Mouse (Mus musculus): ENCODE measurements around the gene Taf1d. TPM values are rescaled to one million over a fixed set of nuclear protein-coding genes. Genes with fewer than 3 reads are reported as not detected.
"Not testable (repeated sequence)": the region's sequence is repeated elsewhere in the genome, so short reads cannot be mapped to it uniquely, and the experiment has no call there.

The Taf1d gene
- polyA plus RNA-seq, 1 experiment from 2014 or later = 34.9 TPM

DNA sequence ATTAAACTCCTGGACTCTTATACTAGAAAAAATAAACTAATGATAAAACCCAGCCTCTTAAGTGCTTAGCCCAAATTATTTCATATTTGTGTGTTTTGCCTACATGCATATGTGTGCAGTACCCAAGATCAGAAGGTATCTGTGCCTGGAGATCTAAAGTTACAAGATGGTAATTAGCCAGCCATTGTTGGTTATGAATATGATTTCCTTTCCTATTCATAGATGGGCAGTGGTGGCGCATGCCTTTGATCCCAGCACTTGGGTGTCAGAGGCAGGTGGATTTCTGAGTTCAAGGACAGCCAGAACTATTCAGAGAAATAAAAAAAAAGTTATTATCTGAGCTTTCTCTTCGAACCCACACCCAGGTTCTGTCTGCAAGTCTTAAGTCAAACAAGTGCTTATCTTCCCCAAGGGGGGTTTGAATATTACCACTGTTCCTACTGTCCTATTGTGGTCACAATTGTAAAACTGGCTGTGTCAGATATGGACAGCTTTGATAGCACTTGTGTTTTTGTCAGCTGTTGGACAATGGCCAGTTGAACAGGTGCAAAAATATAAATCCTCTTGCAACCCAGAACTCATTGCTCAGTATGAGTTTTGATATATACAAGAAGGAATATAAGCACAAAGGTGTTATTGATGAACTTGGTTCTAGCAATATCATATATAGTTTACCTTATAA lies 6.2 kb downstream of the Taf1d start:
- H3K27ac ChIP-seq (ENCODE audit: low read length) = no peak overlapping the region
- 91% methylated on average over 2 of the region's 2 CpGs for WGBS
- peaks cover 44% of the 10 kb centered on the region for H3K36me3 ChIP-seq (ENCODE audit: insufficient read depth, low read length)
- no peaks in the 10 kb centered on the region for H3K27me3 ChIP-seq (replicated peaks; ENCODE audit: insufficient read depth, low read length)
- H3K9me3 ChIP-seq (ENCODE audit: low read length) = no peaks in the 10 kb centered on the region
- no peak overlapping the region for H3K4me2 ChIP-seq (replicated peaks; ENCODE audit: low read depth, low read length)
- H3K4me1 ChIP-seq (ENCODE audit: insufficient read depth, low read depth, low read length) = peaks cover 8% of the 10 kb centered on the region
- ATAC-seq (no peak), DNase-seq (ENCODE audit: low spot score) (no peak)
- no peak overlapping the region for H3K4me3 ChIP-seq (ENCODE audit: low read depth, low read length)
- no peak for TF ChIP-seq CTCF (IDR thresholded peaks at IDR 0.05)
- no peak overlapping the region for H3K9ac ChIP-seq (replicated peaks; ENCODE audit: low read depth)

DNA sequence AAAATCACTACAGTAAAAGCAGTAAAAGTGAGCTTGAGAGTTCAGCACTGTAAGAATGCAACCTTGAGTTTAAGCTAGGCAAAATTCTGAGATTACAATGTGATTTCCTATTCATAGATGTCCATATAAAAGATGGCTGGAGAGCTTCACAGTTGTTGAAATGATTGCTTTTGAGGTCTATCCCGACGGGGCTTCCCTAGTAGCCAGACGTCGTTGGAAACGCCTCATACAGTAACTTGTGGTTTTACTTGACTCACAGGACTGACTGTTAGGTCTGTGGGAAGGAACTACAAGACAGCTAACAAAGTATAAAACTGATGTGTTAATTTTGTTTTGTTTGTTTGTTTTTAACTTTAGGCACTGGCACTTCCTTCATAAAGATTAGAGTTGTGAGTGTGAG lies 7.6 kb downstream of the Taf1d start:
- Histone ChIP-seq H3K4me2 (replicated peaks; ENCODE audit: low read depth, low read length) (no peak overlapping the region), H3K4me3 (ENCODE audit: low read depth, low read length) (no peak overlapping the region), H3K27ac (ENCODE audit: low read length) (no peak overlapping the region), H3K4me1 (ENCODE audit: insufficient read depth, low read depth, low read length) (peaks cover 5% of the 10 kb centered on the region), H3K27me3 (replicated peaks; ENCODE audit: insufficient read depth, low read length) (no peaks in the 10 kb centered on the region), H3K9me3 (ENCODE audit: low read length) (no peaks in the 10 kb centered on the region), H3K36me3 (ENCODE audit: insufficient read depth, low read length) (peaks cover 49% of the 10 kb centered on the region), H3K9ac (replicated peaks; ENCODE audit: low read depth) (no peak overlapping the region)
- DNase-seq (ENCODE audit: low spot score) (no peak), ATAC-seq (no peak)
- no peak for TF ChIP-seq CTCF (IDR thresholded peaks at IDR 0.05)
- TF ChIP-seq EP300 (IDR thresholded peaks at IDR 0.05) = no peak
- WGBS = 81% methylated on average over 5 of the region's 5 CpGs

- Histone ChIP-seq H3K9me3 (ENCODE audit: low read length) (no peaks in the 10 kb centered on the region), H3K27ac (ENCODE audit: low read length) (no peak overlapping the region), H3K4me2 (replicated peaks; ENCODE audit: low read depth, low read length) (no peak overlapping the region), H3K27me3 (replicated peaks; ENCODE audit: insufficient read depth, low read length) (no peaks in the 10 kb centered on the region), H3K4me3 (ENCODE audit: low read depth, low read length) (no peak overlapping the region), H3K36me3 (ENCODE audit: insufficient read depth, low read length) (peaks cover 39% of the 10 kb centered on the region), H3K9ac (replicated peaks; ENCODE audit: low read depth) (no peak overlapping the region), H3K4me1 (ENCODE audit: insufficient read depth, low read depth, low read length) (no peaks in the 10 kb centered on the region)
- ATAC-seq = no peak
- WGBS = 98% methylated on average over 1 of the region's 1 CpGs
- no peak for DNase-seq (ENCODE audit: low spot score)
- TF ChIP-seq EP300 (IDR thresholded peaks at IDR 0.05) = no peak
- TF ChIP-seq CTCF (IDR thresholded peaks at IDR 0.05) = no peak
These were observed 8.6 kb downstream of the Taf1d start for GRCm38 (mm10) chr9:15314619-15315018.

DNA sequence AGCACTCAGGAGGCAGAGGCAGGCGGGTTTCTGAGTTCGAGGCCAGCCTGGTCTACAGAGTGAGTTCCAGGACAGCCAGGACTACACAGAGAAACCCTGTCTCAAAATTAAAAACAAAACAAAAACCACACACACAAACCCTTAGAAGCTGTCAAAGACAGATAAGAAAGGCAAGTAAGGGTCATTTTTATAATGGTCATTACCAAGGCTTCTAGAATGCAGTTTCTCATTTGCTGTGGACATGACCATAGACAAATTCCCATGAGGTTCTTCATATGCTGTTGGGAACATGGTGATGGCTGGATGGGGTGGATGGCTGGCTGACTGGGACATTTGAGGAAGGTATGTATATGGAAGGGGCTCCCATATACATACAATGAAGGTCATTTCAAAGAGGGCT lies 10.3 kb downstream of the Taf1d start:
- H3K4me1 ChIP-seq (ENCODE audit: insufficient read depth, low read depth, low read length); H3K4me3 ChIP-seq (ENCODE audit: low read depth, low read length); H3K27ac ChIP-seq (ENCODE audit: low read length); H3K27me3 ChIP-seq (replicated peaks; ENCODE audit: insufficient read depth, low read length); H3K9ac ChIP-seq (replicated peaks; ENCODE audit: low read depth); DNase-seq (ENCODE audit: low spot score); ATAC-seq; H3K9me3 ChIP-seq (ENCODE audit: low read length); H3K4me2 ChIP-seq (replicated peaks; ENCODE audit: low read depth, low read length): not testable (repeated sequence)
- WGBS = 100% methylated on average over 1 of the region's 2 CpGs
- H3K36me3 ChIP-seq (ENCODE audit: insufficient read depth, low read length) = peaks cover 40% of the 10 kb centered on the region

DNA sequence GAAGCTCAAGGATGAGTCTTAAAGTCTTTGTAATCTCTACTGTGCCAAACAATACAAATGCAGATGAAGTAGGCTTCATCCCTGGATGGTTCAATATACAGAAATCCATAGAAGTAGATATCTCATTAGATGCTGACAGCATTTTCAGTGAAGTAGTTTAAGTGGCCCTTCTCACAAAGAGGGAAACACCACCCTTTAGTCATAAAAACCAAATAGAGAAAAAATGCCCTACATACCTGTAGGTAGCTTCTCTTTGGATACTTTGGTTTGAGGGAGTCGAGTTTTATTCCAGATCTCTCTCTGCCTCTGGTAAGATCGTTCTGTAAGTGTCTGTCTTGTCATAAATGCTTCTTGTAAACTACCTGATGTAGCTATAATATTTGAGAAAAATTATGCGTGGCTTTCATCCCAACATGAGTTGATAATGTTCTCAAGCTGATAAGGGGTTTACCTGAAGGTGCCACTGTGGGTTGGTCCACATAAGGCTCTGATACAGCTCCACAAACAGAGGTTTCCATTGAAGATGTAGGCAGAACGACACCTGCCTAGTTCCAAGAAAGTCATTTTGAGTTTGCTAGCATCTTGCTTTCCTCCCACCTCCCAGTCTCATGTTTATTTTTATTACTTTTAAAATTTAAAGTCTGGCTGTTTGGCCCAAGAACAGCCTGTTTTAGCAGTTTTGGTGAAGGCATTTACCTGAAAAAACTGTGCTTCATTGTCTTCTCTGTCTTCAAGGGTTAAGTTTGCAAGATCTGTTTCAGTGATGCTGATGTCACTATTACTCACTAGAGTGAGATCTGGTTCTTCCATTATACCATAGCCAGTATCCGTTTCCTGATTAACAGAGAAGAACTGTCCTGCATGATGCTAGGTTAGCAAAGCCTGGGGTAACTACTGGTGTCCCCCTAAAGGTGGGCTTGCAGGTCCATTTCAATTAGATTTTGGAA lies 11.5 kb downstream of the Taf1d start:
- Histone ChIP-seq H3K27me3 (replicated peaks; ENCODE audit: insufficient read depth, low read length) (no peaks in the 10 kb centered on the region), H3K4me1 (ENCODE audit: insufficient read depth, low read depth, low read length) (no peaks in the 10 kb centered on the region), H3K9ac (replicated peaks; ENCODE audit: low read depth) (no peak overlapping the region), H3K36me3 (ENCODE audit: insufficient read depth, low read length) (peaks cover 43% of the 10 kb centered on the region), H3K4me3 (ENCODE audit: low read depth, low read length) (no peak overlapping the region), H3K4me2 (replicated peaks; ENCODE audit: low read depth, low read length) (no peak overlapping the region), H3K9me3 (ENCODE audit: low read length) (no peaks in the 10 kb centered on the region), H3K27ac (ENCODE audit: low read length) (no peak overlapping the region)
- ATAC-seq (no peak), DNase-seq (ENCODE audit: low spot score) (no peak)
- TF ChIP-seq EP300 (IDR thresholded peaks at IDR 0.05) (no peak), CTCF (IDR thresholded peaks at IDR 0.05) (no peak)
- WGBS = 50% methylated on average over 5 of the region's 5 CpGs

GRCm38 (mm10) chr9:15318170-15318742 lies 12.2 kb downstream of the Taf1d start:
- Histone ChIP-seq H3K9ac (replicated peaks; ENCODE audit: low read depth) (no peak overlapping the region), H3K4me3 (ENCODE audit: low read depth, low read length) (no peak overlapping the region), H3K4me1 (ENCODE audit: insufficient read depth, low read depth, low read length) (no peaks in the 10 kb centered on the region), H3K36me3 (ENCODE audit: insufficient read depth, low read length) (peaks cover 40% of the 10 kb centered on the region; the same call in 1 of the 2 replicates), H3K4me2 (replicated peaks; ENCODE audit: low read depth, low read length) (no peak overlapping the region), H3K27me3 (replicated peaks; ENCODE audit: insufficient read depth, low read length) (no peaks in the 10 kb centered on the region), H3K9me3 (ENCODE audit: low read length) (no peaks in the 10 kb centered on the region), H3K27ac (ENCODE audit: low read length) (no peak overlapping the region)
- DNase-seq (ENCODE audit: low spot score) (no peak), ATAC-seq (no peak)
- no peak for TF ChIP-seq CTCF (IDR thresholded peaks at IDR 0.05)
- no peak for TF ChIP-seq EP300 (IDR thresholded peaks at IDR 0.05)
- 78% methylated on average over 2 of the region's 2 CpGs for WGBS

Data from lung, postnatal 0 days (tissue).